Mouse (Mus musculus): ENCODE data around the gene Hira. TPM values are rescaled to one million over a fixed set of nuclear protein-coding genes. Genes with fewer than 3 reads are reported as not detected.
A peak's percentile ranks its signal among the peaks of the same experiment; 100 is the strongest.
"Not testable (repeated sequence)": the region's sequence is repeated elsewhere in the genome, so short reads cannot be mapped to it uniquely, and the experiment has no call there.

Gene Hira
- 10 to 100 TPM; 21.4 to 23.0 TPM for total RNA-seq (2021)
- long read RNA-seq, experiment 1, partial matches to known transcripts, result 5 of 7 reads
- long read RNA-seq, experiment 1, other reads (novel, unspliced or antisense), result 2 of 7 reads
- long read RNA-seq, experiment 2, partial matches to known transcripts, result 2 of 2 reads
- long read RNA-seq, experiment 2, other reads (novel, unspliced or antisense), result 0 of 2 reads

DNA sequence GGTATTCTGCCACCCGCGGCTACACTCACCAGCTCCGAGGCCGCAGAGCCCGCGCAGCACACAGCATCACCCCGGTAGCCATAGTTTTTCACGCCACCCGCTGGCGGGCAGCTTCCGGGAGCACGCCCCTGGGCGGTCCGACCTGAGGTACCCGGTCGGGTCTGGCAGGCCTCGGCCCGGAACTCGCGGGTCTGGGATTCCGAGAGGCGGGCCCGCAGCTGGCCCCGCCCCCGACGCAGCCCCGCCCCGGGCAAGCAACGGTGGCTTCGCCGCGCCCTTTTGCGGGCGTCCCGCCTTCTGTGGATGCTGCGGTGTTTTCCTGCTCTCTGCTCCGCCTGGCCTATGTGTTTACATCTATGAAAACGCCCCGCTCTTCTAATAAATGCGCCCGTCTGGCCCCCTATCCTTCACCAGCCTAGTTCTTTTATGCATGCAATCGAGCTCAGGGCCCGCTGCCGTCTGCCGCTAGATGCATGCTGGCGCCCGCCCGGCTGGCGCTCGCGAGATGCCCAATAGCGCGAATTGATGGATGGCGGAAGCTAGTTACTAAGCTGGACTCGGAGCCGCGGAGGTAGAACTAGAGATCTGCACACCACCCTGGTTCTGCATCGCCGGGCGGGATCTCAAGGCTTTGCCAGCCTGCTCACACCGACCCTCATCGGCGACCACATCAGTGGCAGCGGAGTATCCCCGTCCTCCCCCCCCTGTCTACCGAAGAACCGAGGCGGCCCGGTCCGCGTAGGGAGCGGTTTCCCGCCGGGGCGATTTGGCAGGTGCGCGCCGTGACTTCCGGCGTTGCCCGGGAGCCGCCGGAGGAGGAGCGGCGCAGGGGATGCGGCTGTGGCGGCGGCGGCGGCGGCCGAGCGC lies at the start of gene Hira, which contains the start of gene Mrpl40:
Gene Hira, plus strand, starts transcription at position 596 of the 867 bp plus-strand sequence.
Gene Mrpl40, minus strand, starts transcription at position 421 of the 867 bp plus-strand sequence.
- intact Hi-C loops (cut with DNase I), result no loop called here
- peak; percentile 93 to 94 for DNase-seq

DNA sequence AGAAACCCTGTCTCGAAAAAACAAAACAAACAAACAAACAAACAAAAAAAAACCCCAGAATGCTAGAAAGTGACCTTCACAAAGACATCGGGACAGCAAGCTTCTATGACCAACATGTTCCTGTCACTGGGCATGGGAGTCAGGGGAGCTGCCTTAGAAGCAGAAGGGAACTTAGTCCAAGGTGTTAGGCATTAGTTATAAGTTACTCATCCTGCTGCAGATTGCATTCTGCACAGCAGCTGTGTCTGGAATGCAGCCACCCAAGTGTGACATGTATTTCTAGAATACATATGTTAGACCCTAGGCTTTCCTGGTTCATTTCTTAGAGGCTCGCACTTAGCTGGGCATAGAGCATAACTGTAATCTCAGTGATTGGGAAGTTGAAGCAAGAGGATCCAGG lies 48.2 kb upstream of the Hira start:
- no peak for DNase-seq
- intact Hi-C loops (cut with DNase I), result no loop called here

DNA sequence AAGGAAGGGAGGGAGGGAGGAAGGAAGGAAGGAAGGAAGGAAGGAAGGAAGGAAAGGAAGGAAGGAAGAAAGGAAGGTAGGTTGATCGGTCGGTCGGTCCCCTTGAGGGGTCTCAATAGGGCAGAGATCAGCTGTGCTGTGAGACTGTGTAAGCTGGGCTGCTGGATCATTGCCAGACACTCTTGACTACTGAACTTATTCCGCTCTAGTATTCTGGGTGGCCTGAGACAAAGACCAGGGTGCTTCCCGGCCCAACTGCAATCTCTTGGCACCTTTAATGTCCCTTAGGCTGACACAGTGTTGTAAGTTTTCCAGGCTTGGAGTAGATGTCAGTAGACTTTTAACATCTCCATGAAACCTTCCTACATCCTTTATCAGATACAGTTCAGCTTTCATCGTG lies 47.7 kb upstream of the Hira start:
- DNase-seq, result no peak
- intact Hi-C loops (cut with DNase I), result no loop called here

DNA sequence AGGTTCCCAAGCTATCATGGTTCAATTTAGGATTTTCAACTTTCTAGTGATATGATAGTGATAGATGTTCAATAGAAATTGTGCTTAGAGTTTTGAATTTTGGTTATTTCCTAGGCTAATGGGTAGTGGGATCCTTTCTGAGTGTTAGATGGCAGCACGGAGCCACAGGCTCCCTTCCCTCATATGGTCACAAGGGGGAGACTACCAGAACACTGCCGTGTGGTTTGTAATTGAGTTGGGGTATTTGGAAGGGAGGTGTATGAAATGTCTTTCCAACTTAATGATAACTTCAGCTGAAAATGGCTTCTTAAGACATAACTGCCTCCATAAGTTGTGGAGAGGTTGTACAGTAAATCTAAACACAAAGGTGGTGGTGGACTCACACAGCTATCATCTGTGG lies 43.4 kb upstream of the Hira start:
- intact Hi-C loops (cut with DNase I), result no loop called here
- DNase-seq, result no peak

DNA sequence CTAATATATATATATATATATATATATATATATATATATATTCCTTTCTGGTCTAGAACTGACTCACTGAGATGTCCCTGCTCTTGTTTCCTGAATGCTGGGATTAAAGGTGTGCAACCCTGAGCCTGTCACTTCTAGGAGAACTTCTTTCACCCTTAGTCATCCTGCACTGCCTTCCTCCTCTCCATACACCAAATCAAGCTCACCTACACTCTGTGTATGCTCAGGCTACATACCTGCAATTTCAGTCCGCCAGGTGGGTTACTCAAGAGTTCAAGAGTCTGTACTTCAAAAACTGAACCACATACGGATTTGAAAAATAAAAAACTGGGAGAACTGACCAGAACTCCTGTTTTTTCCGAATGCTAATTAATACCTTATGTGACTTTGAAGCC lies 40.8 kb upstream of the Hira start:
- intact Hi-C loops (cut with DNase I), result no loop called here
- no peak for DNase-seq

DNA sequence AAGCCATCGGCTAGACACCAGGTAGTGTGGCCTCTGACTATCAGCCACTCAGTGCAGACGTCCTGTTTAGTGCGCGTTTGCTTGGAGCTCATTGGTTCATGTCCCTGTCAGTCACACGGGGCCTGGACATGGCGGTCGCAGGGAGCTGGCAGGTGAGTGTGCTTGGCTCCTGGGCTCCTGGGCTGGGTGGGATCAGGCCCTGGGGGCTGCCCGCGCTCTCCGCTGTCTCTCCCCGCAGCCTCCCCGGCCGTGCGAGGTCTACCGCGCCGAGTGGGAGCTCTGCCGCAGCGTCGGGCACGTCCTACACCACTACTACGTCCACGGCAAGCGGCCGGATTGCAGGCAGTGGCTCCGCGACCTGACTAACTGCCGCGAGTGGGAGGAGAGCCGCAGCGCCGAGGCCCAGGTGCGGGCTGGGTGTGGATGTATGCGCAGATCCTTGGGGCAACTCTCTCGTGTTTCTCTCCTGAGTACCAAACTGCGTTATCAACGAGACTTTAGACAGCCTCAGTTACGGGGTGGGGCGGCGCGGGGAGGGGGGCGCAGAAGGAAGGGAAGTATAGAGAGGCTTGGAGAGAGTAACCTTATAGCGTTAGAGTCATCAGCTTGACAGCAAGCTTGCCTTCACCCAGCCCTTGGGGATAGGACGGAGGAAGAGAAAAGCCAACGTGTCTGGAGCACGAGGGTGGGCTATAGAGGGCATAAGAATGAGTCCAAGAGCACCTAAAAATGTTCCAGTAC lies 40.2 kb upstream of the Hira start, which contains the start of the genes 2510002D24Rik and Gm28539:
Gene 2510002D24Rik, plus strand, starts transcription at position 111 of the 741 bp plus-strand sequence.
Gene Gm28539, plus strand, starts transcription at position 117 of the 741 bp plus-strand sequence.
- intact Hi-C loops (cut with DNase I), result no loop called here
- DNase-seq, result peak; percentile 89 to 90

DNA sequence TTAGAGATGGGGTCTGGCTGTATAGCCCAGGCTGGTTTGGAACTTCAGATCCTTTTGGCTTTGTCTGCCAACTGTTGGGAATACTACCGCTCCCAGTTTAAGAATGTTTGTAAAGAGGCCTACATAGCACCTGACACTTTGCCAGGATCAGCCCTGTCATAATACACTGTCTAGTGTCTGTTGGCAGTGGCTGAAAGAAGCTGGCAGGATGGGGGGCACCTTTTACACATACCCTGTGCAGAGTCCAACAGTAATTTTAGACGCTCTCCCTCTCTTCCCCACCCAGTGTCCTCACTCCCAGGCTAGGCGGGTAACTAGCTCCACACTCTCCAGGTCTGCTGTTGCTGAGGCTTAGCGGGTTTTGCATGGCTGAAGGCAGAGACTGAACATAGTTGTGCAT lies 38.5 kb upstream of the Hira start:
- no peak for DNase-seq
- intact Hi-C loops (cut with DNase I), result no loop called here

DNA sequence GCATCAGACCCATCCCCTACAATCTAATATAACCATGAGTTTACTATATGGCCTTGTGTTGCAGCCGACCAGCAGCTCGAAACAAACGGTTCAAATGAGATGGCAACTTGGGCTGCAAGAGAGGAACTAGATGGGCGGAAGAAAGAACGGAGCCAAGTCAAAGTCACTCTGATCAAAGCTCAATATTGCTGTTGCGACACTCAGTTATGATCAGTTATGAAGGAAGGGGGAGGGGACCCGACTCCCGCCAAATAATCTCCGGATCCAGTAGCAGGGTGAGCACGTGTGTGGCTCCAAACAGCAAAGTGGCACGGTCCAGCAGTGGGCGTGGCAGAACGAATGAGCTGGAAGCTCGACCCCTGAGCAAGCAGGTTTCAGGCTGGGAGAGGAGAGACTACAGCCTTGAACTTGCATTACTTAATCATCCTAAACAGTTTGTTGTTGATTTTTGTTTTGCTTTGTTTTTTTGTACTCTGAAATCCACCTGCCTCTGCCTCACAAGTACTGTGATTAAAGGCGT lies 30.5 kb upstream of the Hira start:
- DNase-seq, result no peak
- intact Hi-C loops (cut with DNase I), result no loop called here

DNA sequence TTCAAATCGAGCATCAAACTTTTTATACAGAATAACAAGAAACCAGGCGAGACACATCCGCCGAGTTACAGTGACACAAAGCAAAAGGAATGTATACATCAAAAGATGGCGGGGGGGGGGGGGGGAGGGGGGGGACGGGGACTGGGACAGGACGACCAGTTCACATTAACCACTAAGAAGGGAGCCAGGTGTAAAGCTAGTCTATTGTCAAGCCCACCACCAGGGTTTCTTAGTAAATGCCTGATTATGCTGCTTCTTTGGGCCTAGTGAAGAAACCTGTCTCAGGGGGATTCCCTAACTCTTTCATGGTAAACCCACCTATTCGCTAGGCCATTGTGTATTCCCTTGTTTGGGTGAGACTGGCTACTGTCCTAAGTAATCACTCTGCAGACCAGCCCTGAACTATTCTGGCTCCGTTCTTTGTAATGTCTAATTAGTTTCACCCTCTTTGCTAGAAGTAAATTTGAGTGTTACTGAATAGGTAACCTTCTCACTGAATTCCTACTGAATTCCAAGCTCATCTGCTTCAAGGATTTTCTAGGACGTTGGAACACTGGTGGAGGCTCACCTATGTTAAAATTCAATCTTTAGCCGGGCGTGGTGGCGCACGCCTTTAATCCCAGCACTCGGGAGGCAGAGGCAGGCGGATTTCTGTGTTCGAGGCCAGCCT lies 27.2 kb upstream of the Hira start:
- intact Hi-C loops (cut with DNase I); DNase-seq: not testable (repeated sequence)

DNA sequence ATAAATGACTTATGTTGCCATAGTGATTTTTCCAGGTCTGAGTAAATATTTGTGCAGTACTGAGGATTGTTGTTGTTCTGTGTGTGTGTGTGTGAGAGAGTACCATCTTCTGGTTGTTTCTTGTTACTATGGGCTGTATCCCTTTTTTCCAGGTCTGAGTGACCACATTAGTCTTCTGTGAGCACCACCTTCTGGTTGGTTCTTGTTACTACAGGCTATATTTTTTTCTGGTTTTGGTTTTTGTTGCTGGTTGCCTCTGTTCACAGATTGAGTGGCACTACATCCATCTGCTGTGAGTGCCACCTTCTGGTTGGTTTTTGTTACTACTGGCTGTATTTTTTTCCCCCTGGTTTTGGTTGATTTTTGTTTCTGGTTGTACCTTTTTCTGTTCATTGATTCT lies 18.3 kb upstream of the Hira start:
- intact Hi-C loops (cut with DNase I), result no loop called here
- no peak for DNase-seq

DNA sequence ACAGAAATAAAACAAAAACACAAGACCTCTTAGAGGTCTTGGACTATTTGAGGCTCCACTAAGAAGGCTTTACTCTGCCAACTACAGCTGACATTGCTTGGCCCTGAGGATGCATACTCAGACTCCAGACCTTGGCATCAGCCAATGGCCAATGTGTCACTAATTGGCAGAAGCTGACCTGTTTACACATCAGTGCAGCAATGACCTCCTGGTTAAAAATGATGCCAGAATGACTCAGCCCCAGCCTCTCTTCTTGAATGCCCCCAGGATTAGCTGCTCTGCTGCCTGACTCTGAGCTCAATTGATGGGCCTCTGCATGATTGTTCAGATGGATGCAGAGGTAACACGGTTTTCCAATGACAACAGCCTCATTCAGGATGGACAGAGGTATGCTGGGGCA lies 16.7 kb upstream of the Hira start:
- intact Hi-C loops (cut with DNase I), result no loop called here
- DNase-seq, result peak; percentile 25 to 54

DNA sequence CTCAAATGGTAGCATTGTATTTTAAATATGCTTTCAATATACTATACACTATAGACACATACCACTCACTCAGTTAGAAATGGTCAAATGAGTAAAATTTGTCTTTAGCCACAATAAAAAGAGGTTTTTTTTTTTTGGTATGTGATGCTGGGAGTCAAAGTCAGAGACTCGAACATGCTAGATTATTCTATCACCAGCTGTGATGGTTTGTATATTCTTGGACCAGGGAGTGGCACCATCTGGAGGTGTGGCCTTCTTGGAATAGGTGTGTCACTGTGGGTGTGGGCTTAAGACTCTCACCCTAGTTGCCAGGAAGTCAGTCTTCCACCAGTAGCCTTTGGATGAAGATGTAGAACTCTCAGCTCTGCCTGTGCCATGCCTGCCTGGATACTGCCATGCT lies 6.3 kb upstream of the Hira start:
- DNase-seq, result not testable (repeated sequence)

DNA sequence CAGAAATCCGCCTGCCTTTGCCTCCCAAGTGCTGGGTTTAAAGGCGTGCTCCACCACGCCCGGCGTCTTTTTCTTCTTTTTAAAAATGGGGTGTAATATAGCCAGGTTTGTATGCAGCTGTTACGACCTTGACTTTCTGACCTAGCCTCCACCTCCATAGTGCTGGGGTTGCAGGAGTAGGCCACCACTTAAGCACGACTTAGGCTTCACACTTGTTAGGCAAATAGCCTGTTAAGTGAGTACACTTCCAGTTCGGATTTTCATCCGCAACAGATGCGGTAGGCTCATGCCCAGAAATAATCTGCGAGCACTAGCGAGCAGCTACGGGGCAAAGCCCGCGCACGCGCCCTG lies 771 bp upstream of the Hira start:
- intact Hi-C loops (cut with DNase I), result no loop called here
- DNase-seq, result no peak

More for the DNA sequence above, 6.3 kb upstream of the Hira start:
- intact Hi-C loops (cut with DNase I), result not testable (repeated sequence)

DNA sequence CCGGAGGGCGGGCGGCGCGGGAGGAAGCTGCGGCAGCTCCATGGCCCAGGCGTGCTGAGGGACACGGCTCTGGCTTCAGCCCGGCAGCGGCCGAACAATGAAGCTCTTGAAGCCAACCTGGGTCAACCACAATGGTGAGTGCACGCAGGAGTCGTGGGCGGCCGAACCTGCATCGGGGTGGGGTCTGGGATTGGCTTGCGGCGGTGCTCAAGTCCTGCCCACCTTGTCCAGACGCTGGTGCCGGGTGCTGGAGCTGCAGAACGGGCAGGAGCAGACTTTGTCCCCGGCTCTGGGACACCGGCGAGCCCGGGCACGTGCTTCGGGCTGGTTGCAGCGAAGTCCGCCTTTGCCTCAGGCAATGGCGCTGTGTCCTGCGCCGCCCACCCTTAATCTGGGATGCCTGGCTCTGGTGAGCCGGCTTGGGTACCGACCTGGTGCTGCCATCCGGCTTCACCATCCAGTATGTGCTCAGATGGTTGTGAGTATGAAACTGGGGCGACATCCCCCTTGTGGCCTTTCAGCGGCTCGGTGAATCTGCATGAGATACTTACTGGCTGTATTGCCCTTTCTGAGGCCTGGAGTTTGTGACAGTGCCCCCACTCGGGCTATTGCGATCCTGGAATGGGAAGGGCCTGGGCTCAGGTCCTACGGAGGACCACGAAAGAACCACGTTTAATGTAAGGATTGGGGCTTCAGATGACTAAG lies 701 bp downstream of the Hira start:
- intact Hi-C loops (cut with DNase I), result no loop called here
- peak; percentile 15 to 34 for DNase-seq

DNA sequence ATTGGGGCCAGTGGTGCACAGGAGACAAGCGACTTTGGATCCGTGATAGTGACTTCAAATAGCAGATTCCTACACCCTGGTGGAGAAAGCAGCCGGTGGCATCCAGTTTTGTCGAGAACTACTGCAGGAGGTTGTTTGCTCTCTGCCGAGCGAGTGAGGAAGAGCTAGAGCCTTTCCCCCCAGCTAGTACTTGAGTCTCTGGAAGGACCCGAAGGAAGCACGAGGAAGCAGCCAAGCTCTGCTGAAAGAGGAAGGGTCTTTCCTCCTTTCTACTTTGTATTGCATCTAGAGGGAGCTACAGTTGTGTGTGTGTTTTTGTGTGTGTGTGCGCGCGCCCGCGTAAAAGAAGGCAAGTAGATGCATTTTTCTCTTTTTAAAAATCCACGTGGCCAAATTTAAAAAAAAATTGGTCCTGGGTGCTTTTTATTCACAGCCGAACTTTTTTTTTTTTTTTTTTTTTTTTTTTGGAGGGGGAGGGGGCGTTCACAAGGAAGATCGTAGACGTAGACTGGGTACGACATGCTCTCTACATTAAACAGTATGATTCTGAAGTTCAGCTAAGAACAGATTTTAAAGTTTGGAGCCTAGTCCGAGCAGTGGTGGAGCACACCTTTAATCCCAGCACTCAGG lies 1.4 kb downstream of the Hira start:
- intact Hi-C loops (cut with DNase I), result no loop called here
- DNase-seq, result no peak

DNA sequence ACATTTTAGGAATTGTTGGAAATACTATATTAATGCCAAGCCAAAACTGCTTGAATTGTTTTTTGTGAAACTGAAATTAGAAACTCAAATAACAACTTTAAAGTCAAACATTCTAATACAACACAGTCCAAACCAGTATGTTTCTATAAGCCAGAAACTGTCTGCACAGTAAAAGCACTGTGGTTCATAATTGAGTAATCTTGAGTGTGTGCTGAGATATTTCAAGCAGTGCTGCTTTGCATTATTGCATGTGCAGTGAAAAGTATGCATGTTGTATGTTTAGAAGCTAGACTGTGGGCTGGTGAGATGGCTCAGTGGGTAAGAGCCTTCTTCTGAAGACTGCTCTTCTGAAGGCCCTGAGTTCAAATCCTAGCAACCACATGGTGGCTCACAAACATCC lies 7.2 kb downstream of the Hira start:
- DNase-seq, result no peak
- intact Hi-C loops (cut with DNase I), result no loop called here

DNA sequence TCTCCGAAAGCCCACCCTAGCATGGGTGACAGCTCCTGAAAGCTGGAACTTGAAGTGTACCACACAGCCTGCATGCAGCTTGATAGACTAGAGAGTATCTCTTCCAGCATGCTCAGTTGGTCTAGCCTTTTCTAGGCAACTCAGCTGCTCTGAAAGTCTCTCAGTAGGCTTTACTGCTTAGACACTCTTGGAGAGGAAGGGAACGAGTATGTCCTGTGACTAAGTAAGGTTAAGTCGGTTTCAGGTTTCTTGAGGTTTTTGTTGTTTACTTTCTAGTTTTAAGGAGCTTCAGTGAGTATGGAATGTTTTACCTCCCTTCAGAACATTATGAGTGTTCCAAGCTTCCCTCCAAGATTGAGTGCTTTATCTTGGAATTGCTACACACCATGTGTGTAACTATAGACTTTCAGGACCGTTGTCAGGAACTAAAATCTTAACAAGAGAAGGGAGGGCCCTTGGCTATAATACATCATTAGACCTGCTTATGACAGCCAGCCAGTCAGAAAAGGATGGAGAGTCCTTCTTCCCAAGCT lies 17.1 kb downstream of the Hira start:
- intact Hi-C loops (cut with DNase I), result no loop called here
- no peak for DNase-seq

DNA sequence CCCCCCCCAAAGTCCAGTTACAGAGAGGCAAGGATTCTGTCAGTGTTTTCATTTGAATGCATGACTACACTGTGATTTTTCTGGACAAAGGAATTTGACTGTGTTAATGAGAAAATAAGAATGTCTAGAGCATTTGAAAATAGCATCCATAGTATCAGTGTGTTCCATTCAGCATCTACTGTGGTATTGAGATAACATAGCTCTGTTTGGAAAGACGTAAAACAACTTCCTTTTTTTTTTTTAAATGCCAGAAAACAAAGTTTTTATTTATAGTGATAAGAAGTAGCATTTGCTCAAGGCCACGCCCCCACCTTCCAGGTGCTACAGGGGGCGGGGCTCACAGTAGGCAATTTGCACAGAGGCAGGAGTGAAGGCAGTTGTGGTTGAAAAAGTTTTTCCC lies 18.4 kb downstream of the Hira start:
- DNase-seq, result no peak
- intact Hi-C loops (cut with DNase I), result no loop called here

DNA sequence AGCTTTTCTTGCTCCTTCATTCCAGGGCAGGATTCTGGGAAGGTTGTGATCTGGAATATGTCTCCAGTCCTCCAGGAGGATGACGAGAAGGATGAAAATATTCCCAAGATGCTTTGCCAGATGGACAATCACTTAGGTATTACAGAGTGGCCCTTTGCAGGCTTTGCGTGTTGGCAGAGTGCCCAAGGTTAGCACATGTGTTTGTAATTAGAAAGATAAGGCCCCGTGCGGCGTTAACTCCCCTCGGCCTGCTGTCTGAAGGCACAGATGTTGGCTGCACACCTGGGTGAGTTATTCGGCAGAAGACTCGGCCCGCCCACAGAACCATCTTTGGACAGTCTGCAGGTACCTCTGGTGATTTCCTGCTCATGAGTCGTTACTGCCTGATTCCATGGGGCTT lies 19.6 kb downstream of the Hira start:
- intact Hi-C loops (cut with DNase I), result no loop called here
- DNase-seq, result peak in 1 of 2 experiments; percentile 15

Measured in gastrocnemius, postnatal 36 days (tissue).